Mouse (Mus musculus) CH12.LX (cell line): ENCODE measurements around the gene Tubb2b. TPM values are rescaled to one million over a fixed set of nuclear protein-coding genes. Genes with fewer than 3 reads are reported as not detected.
A peak's percentile ranks its signal among the peaks of the same experiment; 100 is the strongest.

Source experiments
- DNase-seq: peaks from one replicate; pipeline ENCODE4 v3.0.0-alpha.2; 2013; ENCODE audit errors: extremely low read depth
- H3K27ac ChIP-seq: 2 replicates; pipeline ENCODE4 v1.5.1; 2012; ENCODE audit warnings: low read depth, mild to moderate bottlenecking, control low read depth, moderate library complexity; ENCODE audit not compliant: insufficient read depth
- H3K27me3 ChIP-seq: replicated peaks from 2 replicates; pipeline ENCODE3; 2012; ENCODE audit warnings: inconsistent platforms
- H3K36me3 ChIP-seq, 2 experiments: replicated peaks in 1 of 2; 2 replicates each; pipeline versions ENCODE3 to v1.6.1; 2012; ENCODE audit warnings: inconsistent platforms in 1 of 2, low read length in 1 of 2, mild to moderate bottlenecking in 1 of 2, mixed read lengths in 1 of 2, moderate library complexity in 1 of 2; ENCODE audit not compliant: control insufficient read depth in 1 of 2, insufficient read depth in 1 of 2
- H3K4me1 ChIP-seq, 2 experiments: 2 replicates each; pipeline ENCODE4 v1.6.1; 2012; ENCODE audit warnings: inconsistent platforms in 1 of 2, moderate library complexity in 1 of 2; ENCODE audit not compliant: insufficient read depth in 2 of 2, control insufficient read depth in 1 of 2
- H3K4me2 ChIP-seq: 2 replicates; pipeline ENCODE4 v1.6.1; 2012; ENCODE audit warnings: low read depth, mild to moderate bottlenecking, control low read depth; ENCODE audit not compliant: poor library complexity, insufficient read depth, severe bottlenecking
- H3K4me3 ChIP-seq, 3 experiments: fragments of 150-350 bp in 1 of 3; sonication (generic) in 1 of 3; replicated peaks in 1 of 3; 2 replicates each; pipeline versions ENCODE3 to v1.5.1; 2011 to 2012; ENCODE audit warnings: low read depth in 2 of 3, low read length in 2 of 3, mild to moderate bottlenecking in 2 of 3, moderate library complexity in 2 of 3, control low read depth in 1 of 3, improper control_type of control experiment in 1 of 3, inconsistent platforms in 1 of 3, mixed read lengths in 1 of 3; ENCODE audit not compliant: poor library complexity in 1 of 3
- H3K79me2 ChIP-seq: replicated peaks from 2 replicates; pipeline ENCODE4 v1.6.1; 2012; ENCODE audit warnings: mild to moderate bottlenecking, moderate library complexity; ENCODE audit not compliant: control insufficient read depth, poor library complexity, insufficient read depth, severe bottlenecking; ENCODE audit errors: extremely low read depth
- H3K9ac ChIP-seq: 2 replicates; pipeline ENCODE4 v1.6.1; 2012; ENCODE audit warnings: low read depth, mild to moderate bottlenecking, control low read depth, moderate library complexity; ENCODE audit not compliant: insufficient read depth
- H3K9me3 ChIP-seq: replicated peaks from 2 replicates; pipeline ENCODE3; 2012; ENCODE audit warnings: low read length, inconsistent platforms, mixed read lengths
- CHD1 ChIP-seq: IDR thresholded peaks from 2 replicates; pipeline ENCODE4 v1.6.1; 2012; ENCODE audit warnings: low read depth, low read length, improper control_type of control experiment, inconsistent platforms
- CTCF ChIP-seq, 2 experiments: IDR thresholded peaks in 1 of 2; conservative IDR thresholded peaks in 1 of 2; 2 replicates each; pipeline ENCODE4 v1.5.1; 2011 to 2012; ENCODE audit warnings: low read depth in 2 of 2, low read length in 2 of 2, improper control_type of control experiment in 1 of 2, inconsistent platforms in 1 of 2, mild to moderate bottlenecking in 1 of 2, moderate library complexity in 1 of 2
- EP300 ChIP-seq: IDR thresholded peaks from 2 replicates; pipeline ENCODE4 v1.6.1; 2011; ENCODE audit warnings: low read length, improper control_type of control experiment
- ETS1 ChIP-seq: conservative IDR thresholded peaks from 2 replicates; pipeline ENCODE4 v1.6.1; 2012; ENCODE audit warnings: low read depth, mild to moderate bottlenecking, inconsistent platforms, low read length, improper control_type of control experiment, moderate library complexity
- HCFC1 ChIP-seq: IDR thresholded peaks from 2 replicates; pipeline ENCODE4 v1.6.1; 2012; ENCODE audit warnings: low read depth, mild to moderate bottlenecking, inconsistent platforms, low read length, improper control_type of control experiment
- JUN ChIP-seq: IDR thresholded peaks from 2 replicates; pipeline ENCODE4 v1.6.1; 2011; ENCODE audit warnings: low read depth, mild to moderate bottlenecking, low read length, improper control_type of control experiment, moderate library complexity; ENCODE audit not compliant: insufficient read depth
- MAFK ChIP-seq: IDR thresholded peaks from 2 replicates; pipeline ENCODE4 v1.6.1; 2011; ENCODE audit warnings: low read length, improper control_type of control experiment; ENCODE audit not compliant: insufficient replicate concordance
- MAX ChIP-seq: IDR thresholded peaks from 2 replicates; pipeline ENCODE4 v1.6.1; 2011; ENCODE audit warnings: low read length, improper control_type of control experiment
- MEF2A ChIP-seq: IDR thresholded peaks from 2 replicates; pipeline ENCODE4 v1.6.1; 2014; ENCODE audit warnings: low read depth, mild to moderate bottlenecking, inconsistent platforms, low read length, improper control_type of control experiment, borderline replicate concordance
- POLR2AphosphoS2 ChIP-seq: IDR thresholded peaks from 2 replicates; pipeline ENCODE4 v1.6.1; 2011; ENCODE audit warnings: low read depth, low read length, improper control_type of control experiment
- SIN3A ChIP-seq: IDR thresholded peaks from 2 replicates; pipeline ENCODE4 v1.6.1; 2012; ENCODE audit warnings: low read length, improper control_type of control experiment, inconsistent platforms
- SMC3 ChIP-seq: IDR thresholded peaks from 2 replicates; pipeline ENCODE4 v1.6.1; 2011; ENCODE audit warnings: low read depth, low read length, improper control_type of control experiment
- TBP ChIP-seq: conservative IDR thresholded peaks from 2 replicates; pipeline ENCODE4 v1.6.1; 2011; ENCODE audit warnings: low read depth, low read length, improper control_type of control experiment
- TCF12 ChIP-seq: IDR thresholded peaks from 2 replicates; pipeline ENCODE4 v1.6.1; 2014; ENCODE audit warnings: low read depth, mild to moderate bottlenecking, inconsistent platforms, low read length, improper control_type of control experiment
- USF2 ChIP-seq: conservative IDR thresholded peaks from 2 replicates; pipeline ENCODE4 v1.6.1; 2011; ENCODE audit warnings: low read depth, low read length, improper control_type of control experiment
- ZMIZ1 ChIP-seq: IDR thresholded peaks from 2 replicates; pipeline ENCODE4 v1.6.1; 2012; ENCODE audit warnings: low read depth, mild to moderate bottlenecking, inconsistent platforms, low read length, improper control_type of control experiment
- dilution Hi-C: fragments of 300-500 bp; cut with MboI; formaldehyde crosslinking; loops from 2 replicates; pipeline ENCODE4 v1.14.3; 2020; ENCODE audit warnings: low sequenced_read_pairs; ENCODE audit not compliant: extremely low pct_unique_long_range_greater_than_20kb, extremely low pct_ligation_motif_present
- in situ Hi-C: fragments of 300-500 bp; cut with MboI; formaldehyde crosslinking; loops from 3 replicates; pipeline ENCODE4 v1.14.3; 2019; ENCODE audit warnings: low sequenced_read_pairs, low pct_ligation_motif_present, low pct_unique_long_range_greater_than_20kb, mixed read lengths
- polyA plus RNA-seq: library from polyadenylated mRNA; unstranded; fragments of >175 nt; gene quantifications from 2 replicates; pipeline ENCODE4 v1.2.1, GENCODE M21; 2012; ENCODE audit warnings: low read depth; ENCODE audit not compliant: insufficient read length
- total RNA-seq, 2 experiments: library from RNA; depleted of rRNA; stranded (reverse); fragments of 300-350 nt in 1 of 2; fragments of >200 nt in 1 of 2; gene quantifications; 2 replicates each; pipeline ENCODE4 v1.2.3; 2012 to 2014

Gene Tubb2b
- total and polyA plus RNA-seq, 3 experiments, result 33.6 to 49.8 (median 38.4) TPM

DNA sequence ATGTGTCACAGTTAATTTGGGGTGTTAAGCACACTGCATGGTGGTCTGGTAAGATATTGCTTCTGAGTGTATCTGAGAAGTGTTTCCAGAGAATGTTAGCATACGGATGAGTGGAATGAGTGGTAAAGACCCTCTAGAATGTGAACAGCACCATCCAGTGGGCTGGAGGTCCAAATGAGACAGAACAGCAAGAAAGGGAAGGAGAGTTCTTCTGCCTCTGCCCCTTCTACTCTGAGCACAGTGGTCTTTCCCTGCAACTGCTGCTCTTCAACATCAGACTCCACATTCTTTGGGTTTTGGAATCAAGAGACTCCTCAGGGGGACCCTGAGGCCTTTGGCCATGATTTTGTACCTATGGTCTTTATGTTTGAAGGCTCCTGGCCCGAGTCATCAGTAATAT, 24.0 kb downstream of the Tubb2b start:
- no peaks in the 10 kb centered on the region for H3K79me2 ChIP-seq
- no peaks in the 10 kb centered on the region for H3K9me3 ChIP-seq
- no peak overlapping the region for H3K4me3 ChIP-seq
- peaks cover 3 to 31% of the 10 kb centered on the region in 2 experiments; a peak in 3 of 4 replicates for H3K4me1 ChIP-seq
- no peak for DNase-seq
- H3K4me2 ChIP-seq, result no peak overlapping the region
- no peak overlapping the region for H3K27ac ChIP-seq
- no peaks in the 10 kb centered on the region for H3K27me3 ChIP-seq
- no peak overlapping the region for H3K9ac ChIP-seq
- in situ Hi-C loops (no loop called here), dilution Hi-C loops (no loop called here)
- no peaks in the 10 kb centered on the region for H3K36me3 ChIP-seq
- no peak for TF ChIP-seq MAFK
- no peak for TF ChIP-seq POLR2AphosphoS2
- no peak for TF ChIP-seq TCF12
- peak in 1 of 2 experiments; percentile 30; a peak in 2 of 4 replicates for TF ChIP-seq CTCF (conservative IDR thresholded peaks at IDR 0.05 in 1 of 2, IDR thresholded peaks at IDR 0.05 in 1 of 2; ENCODE audit: low read depth in 2 of 2, low read length in 2 of 2)

DNA sequence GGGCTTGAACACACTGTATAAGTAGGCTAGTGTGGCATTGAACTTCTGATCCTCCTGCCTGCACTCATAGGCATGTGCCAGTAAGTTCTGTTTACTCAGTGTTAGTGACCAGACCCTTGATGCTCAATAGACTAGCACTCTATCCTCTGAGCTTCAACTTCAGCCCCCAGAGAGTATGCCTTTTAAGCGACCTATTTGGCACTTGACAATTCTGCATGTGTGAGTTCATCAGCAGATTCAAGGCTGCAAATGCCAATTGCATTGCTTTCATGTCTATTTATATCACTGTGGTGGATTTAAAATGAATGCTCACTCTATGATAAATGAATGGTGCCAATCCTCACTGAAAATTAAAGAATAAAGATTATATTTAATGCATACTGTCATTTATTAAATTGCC, 24.9 kb downstream of the Tubb2b start:
- no peak for TF ChIP-seq TBP
- TF ChIP-seq SMC3, result no peak
- TF ChIP-seq MAX, result no peak
- TF ChIP-seq TCF12, result no peak
- TF ChIP-seq CHD1, result no peak
- no peak for TF ChIP-seq MAFK
- no peak for TF ChIP-seq JUN
- no peak for TF ChIP-seq POLR2AphosphoS2
- Histone ChIP-seq H3K36me3 (no peaks in the 10 kb centered on the region), H3K79me2 (no peaks in the 10 kb centered on the region), H3K9me3 (no peaks in the 10 kb centered on the region), H3K4me3 (no peak overlapping the region), H3K4me2 (no peak overlapping the region), H3K27ac (no peak overlapping the region), H3K9ac (no peak overlapping the region), H3K4me1 (peaks cover 6 to 39% of the 10 kb centered on the region in 2 experiments; a peak in 3 of 4 replicates), H3K27me3 (no peaks in the 10 kb centered on the region)
- dilution Hi-C loops, result no loop called here
- DNase-seq, result no peak
- in situ Hi-C loops, result no loop called here

DNA sequence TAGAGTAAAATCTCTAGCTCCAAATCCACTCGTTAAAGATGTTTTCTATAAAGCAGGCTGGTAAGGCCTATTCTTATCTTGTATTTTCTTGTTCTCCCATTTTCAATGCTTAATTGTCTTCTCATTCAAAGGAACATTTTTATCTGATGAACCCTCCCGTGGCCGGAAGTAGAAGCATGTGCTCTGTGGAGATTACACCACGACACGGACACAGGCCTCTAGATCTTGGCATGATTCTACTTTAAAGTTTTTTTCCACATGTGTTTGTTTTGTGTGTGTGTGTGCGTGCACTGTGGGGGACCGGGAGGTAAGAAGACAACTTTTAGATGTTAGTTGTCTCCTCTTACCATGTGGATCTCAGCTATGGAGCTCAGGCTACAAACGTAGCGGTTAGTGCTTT, 28.4 kb downstream of the Tubb2b start:
- Histone ChIP-seq H3K9me3 (no peaks in the 10 kb centered on the region), H3K27me3 (no peaks in the 10 kb centered on the region), H3K36me3 (no peaks in the 10 kb centered on the region), H3K79me2 (no peaks in the 10 kb centered on the region), H3K4me1 (peaks cover 6 to 21% of the 10 kb centered on the region in 2 experiments; a peak in 3 of 4 replicates), H3K4me2 (no peak overlapping the region), H3K27ac (no peak overlapping the region), H3K9ac (no peak overlapping the region), H3K4me3 (no peak overlapping the region)
- dilution Hi-C loops, result no loop called here
- in situ Hi-C loops, result no loop called here
- DNase-seq, result no peak
- no peak for TF ChIP-seq EP300
- no peak for TF ChIP-seq MAFK
- TF ChIP-seq TBP, result no peak
- TF ChIP-seq MEF2A, result no peak
- no peak for TF ChIP-seq MAX
- no peak for TF ChIP-seq USF2
- TF ChIP-seq ZMIZ1, result no peak
- TF ChIP-seq SMC3, result no peak
- TF ChIP-seq SIN3A, result no peak
- no peak for TF ChIP-seq ETS1
- no peak for TF ChIP-seq HCFC1
